Mouse (Mus musculus): Measurements from ENCODE around the gene Tsga10ip.

DNA sequence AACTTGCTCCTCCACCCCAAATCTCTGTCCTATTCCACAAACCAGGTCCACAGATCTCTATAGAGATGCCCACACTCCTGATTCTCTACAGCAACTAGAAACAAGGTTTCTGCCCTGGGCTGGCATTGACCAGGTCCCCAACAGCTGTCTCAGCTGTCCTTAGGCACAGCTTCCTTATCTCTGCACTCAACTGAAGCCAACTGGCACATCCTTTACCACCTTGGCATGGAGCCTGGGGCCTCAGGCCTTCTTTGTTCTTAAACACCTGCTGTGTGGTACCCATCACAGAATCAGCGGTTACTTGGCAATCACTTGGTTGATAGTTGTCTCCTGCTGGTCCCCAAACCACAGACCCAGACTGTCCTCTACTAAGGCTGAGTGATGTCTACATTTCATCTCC is 28.1 kb upstream of the Tsga10ip start:
- TF ChIP-seq EP300 (IDR thresholded peaks at IDR 0.05; ENCODE audit: low read length) (no peak), CTCF (conservative IDR thresholded peaks at IDR 0.05 in 1 of 2, IDR thresholded peaks at IDR 0.05 in 1 of 2; ENCODE audit: low read depth in 2 of 2, low read length in 2 of 2) (no peak), MAX (IDR thresholded peaks at IDR 0.05; ENCODE audit: low read length) (no peak)

Data from CH12.LX (cell line).